Mouse (Mus musculus): ENCODE measurements at regions not wholly inside any gene's neighbourhood (a gene's known extent, or its start where the extent isn't known, plus 50 kb on each side); places are given as distances from the start of the nearest gene placed in this dataset.

DNA sequence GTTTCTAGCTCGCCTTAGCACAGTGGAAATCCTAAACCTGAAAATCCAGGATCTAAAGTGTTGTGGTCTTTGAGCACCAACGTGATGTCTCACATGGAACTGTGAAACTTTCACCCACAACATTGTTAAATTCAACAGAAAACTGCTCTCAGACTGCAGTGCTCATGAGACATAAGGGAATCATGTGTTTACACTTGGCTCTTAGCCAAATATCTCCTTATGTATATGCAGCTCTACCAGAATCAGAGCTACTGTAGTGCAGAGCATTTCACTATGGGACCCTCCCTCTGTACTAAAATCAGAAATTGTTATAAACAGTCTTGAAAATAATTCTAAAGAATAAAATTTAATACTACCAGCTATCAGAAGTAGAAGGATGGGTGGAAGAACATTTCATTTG, 778.8 kb upstream of the Fam84a start:
- no peaks in the 10 kb centered on the region for H3K9me3 ChIP-seq (replicated peaks)
- H3K27ac ChIP-seq (replicated peaks): no peak overlapping the region
- no peak overlapping the region for H3K4me3 ChIP-seq (replicated peaks)
- H3K9ac ChIP-seq (replicated peaks): no peak overlapping the region
- H3K36me3 ChIP-seq: no peaks in the 10 kb centered on the region
- ATAC-seq (ENCODE audit: low FRiP score): no peak
- 88% methylated on average over 2 of the region's 2 CpGs for WGBS
- no peaks in the 10 kb centered on the region for H3K27me3 ChIP-seq (replicated peaks)
- H3K4me2 ChIP-seq: no peak overlapping the region
- H3K4me1 ChIP-seq: no peaks in the 10 kb centered on the region

GRCm38 (mm10) chr12:14927580-14927979, 775.7 kb upstream of the Fam84a start:
- H3K27me3 ChIP-seq (replicated peaks): no peaks in the 10 kb centered on the region
- no peaks in the 10 kb centered on the region for H3K36me3 ChIP-seq
- no peak overlapping the region for H3K4me3 ChIP-seq (replicated peaks)
- no peak overlapping the region for H3K9ac ChIP-seq (replicated peaks)
- no peaks in the 10 kb centered on the region for H3K9me3 ChIP-seq (replicated peaks)
- no peaks in the 10 kb centered on the region for H3K4me1 ChIP-seq
- ATAC-seq (ENCODE audit: low FRiP score): no peak
- H3K4me2 ChIP-seq: no peak overlapping the region
- no peak overlapping the region for H3K27ac ChIP-seq (replicated peaks)
- 29% methylated on average over 1 of the region's 1 CpGs for WGBS

DNA sequence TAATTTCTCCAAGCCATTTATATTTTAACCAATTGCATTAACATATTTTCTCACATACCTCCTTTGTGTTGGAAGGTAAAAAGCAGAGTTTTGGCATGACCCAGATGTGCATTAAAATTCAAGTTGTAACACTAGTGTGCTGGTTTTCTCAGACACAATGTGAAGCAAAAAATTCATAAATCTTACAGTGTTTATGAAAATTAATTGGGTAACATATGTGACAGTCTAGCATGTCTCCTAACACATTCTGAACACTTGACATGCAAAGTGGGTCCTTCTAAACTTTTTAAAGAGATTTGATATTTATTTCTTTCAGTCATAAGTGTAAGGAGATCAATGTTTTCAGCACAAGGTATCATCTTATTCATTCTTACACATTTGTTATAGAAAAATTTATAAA, 771.9 kb upstream of the Fam84a start:
- Histone ChIP-seq H3K4me1 (no peaks in the 10 kb centered on the region), H3K27me3 (replicated peaks) (no peaks in the 10 kb centered on the region), H3K4me3 (replicated peaks) (no peak overlapping the region), H3K27ac (replicated peaks) (no peak overlapping the region), H3K9ac (replicated peaks) (no peak overlapping the region), H3K4me2 (no peak overlapping the region), H3K36me3 (no peaks in the 10 kb centered on the region), H3K9me3 (replicated peaks) (no peaks in the 10 kb centered on the region)
- ATAC-seq (ENCODE audit: low FRiP score): no peak

DNA sequence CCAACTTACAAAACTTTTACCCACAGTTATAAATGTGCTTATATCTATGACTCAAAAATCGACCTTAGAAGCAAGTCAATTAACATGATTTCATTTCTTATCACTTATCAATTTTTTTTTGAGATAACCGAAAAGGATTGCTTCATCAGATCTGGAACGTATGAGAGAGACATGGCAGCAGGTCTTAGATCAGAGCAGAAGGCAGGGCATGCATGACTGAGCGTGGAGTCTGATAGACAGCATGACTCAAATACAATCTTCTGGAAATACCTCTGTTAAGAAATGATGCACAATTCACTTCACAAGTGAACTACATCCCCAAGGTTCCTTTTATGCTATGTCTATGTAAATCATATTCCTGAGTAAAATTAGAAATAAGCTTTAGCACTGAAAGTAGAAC, 760.1 kb upstream of the Fam84a start:
- Histone ChIP-seq H3K4me1 (no peaks in the 10 kb centered on the region), H3K9ac (replicated peaks) (no peak overlapping the region), H3K36me3 (no peaks in the 10 kb centered on the region), H3K27me3 (replicated peaks) (no peaks in the 10 kb centered on the region), H3K4me3 (replicated peaks) (no peak overlapping the region), H3K4me2 (no peak overlapping the region), H3K9me3 (replicated peaks) (no peaks in the 10 kb centered on the region), H3K27ac (replicated peaks) (no peak overlapping the region)
- WGBS: 79% methylated on average over 4 of the region's 4 CpGs
- no peak for ATAC-seq (ENCODE audit: low FRiP score)

GRCm38 (mm10) chr12:14883136-14883535, 731.3 kb upstream of the Fam84a start:
- Histone ChIP-seq H3K4me1 (no peaks in the 10 kb centered on the region), H3K4me3 (replicated peaks) (no peak overlapping the region), H3K9ac (replicated peaks) (no peak overlapping the region), H3K27me3 (replicated peaks) (no peaks in the 10 kb centered on the region), H3K9me3 (replicated peaks) (no peaks in the 10 kb centered on the region), H3K27ac (replicated peaks) (no peak overlapping the region), H3K36me3 (no peaks in the 10 kb centered on the region), H3K4me2 (no peak overlapping the region)
- WGBS: 91% methylated on average over 4 of the region's 4 CpGs
- ATAC-seq (ENCODE audit: low FRiP score): no peak

- no peak for ATAC-seq (ENCODE audit: low FRiP score)
- Histone ChIP-seq H3K4me3 (replicated peaks) (no peak overlapping the region), H3K36me3 (no peaks in the 10 kb centered on the region), H3K4me1 (no peaks in the 10 kb centered on the region), H3K9ac (replicated peaks) (no peak overlapping the region), H3K4me2 (no peak overlapping the region), H3K27ac (replicated peaks) (no peak overlapping the region), H3K9me3 (replicated peaks) (no peaks in the 10 kb centered on the region), H3K27me3 (replicated peaks) (no peaks in the 10 kb centered on the region)
These were observed 728.6 kb upstream of the Fam84a start for GRCm38 (mm10) chr12:14880458-14880857.

- no peaks in the 10 kb centered on the region for H3K4me1 ChIP-seq
- H3K27me3 ChIP-seq (replicated peaks): no peaks in the 10 kb centered on the region
- ATAC-seq (ENCODE audit: low FRiP score): no peak
- H3K36me3 ChIP-seq: no peaks in the 10 kb centered on the region
- no peaks in the 10 kb centered on the region for H3K9me3 ChIP-seq (replicated peaks)
- 34% methylated on average over 3 of the region's 3 CpGs for WGBS
- no peak overlapping the region for H3K27ac ChIP-seq (replicated peaks)
- H3K9ac ChIP-seq (replicated peaks): no peak overlapping the region
- H3K4me2 ChIP-seq: no peak overlapping the region
- H3K4me3 ChIP-seq (replicated peaks): no peak overlapping the region
These were observed 723.4 kb upstream of the Fam84a start for GRCm38 (mm10) chr12:14875290-14875689.

GRCm38 (mm10) chr12:14871336-14871910, 719.6 kb upstream of the Fam84a start:
- no peak overlapping the region for H3K27ac ChIP-seq (replicated peaks)
- H3K9me3 ChIP-seq (replicated peaks): no peaks in the 10 kb centered on the region
- H3K36me3 ChIP-seq: no peaks in the 10 kb centered on the region
- H3K9ac ChIP-seq (replicated peaks): no peak overlapping the region
- H3K27me3 ChIP-seq (replicated peaks): no peaks in the 10 kb centered on the region
- H3K4me2 ChIP-seq: no peak overlapping the region
- ATAC-seq (ENCODE audit: low FRiP score): 0 out of 2 replicates have a peak, but pooled peaks have one; percentile 31
- no peaks in the 10 kb centered on the region for H3K4me1 ChIP-seq
- no peak overlapping the region for H3K4me3 ChIP-seq (replicated peaks)
- WGBS: 41% methylated on average over 3 of the region's 3 CpGs

- 61% methylated on average over 1 of the region's 1 CpGs for WGBS
- no peak for ATAC-seq (ENCODE audit: low FRiP score)
- no peak overlapping the region for H3K4me2 ChIP-seq
- no peak overlapping the region for H3K27ac ChIP-seq (replicated peaks)
- no peak overlapping the region for H3K9ac ChIP-seq (replicated peaks)
- H3K36me3 ChIP-seq: no peaks in the 10 kb centered on the region
- H3K4me1 ChIP-seq: no peaks in the 10 kb centered on the region
- H3K27me3 ChIP-seq (replicated peaks): no peaks in the 10 kb centered on the region
- H3K4me3 ChIP-seq (replicated peaks): no peak overlapping the region
- H3K9me3 ChIP-seq (replicated peaks): no peaks in the 10 kb centered on the region
These were observed 708.1 kb upstream of the Fam84a start for GRCm38 (mm10) chr12:14859809-14860570.

GRCm38 (mm10) chr12:14859057-14859456, 707.2 kb upstream of the Fam84a start:
- Histone ChIP-seq H3K27ac (replicated peaks) (no peak overlapping the region), H3K9me3 (replicated peaks) (no peaks in the 10 kb centered on the region), H3K9ac (replicated peaks) (no peak overlapping the region), H3K27me3 (replicated peaks) (no peaks in the 10 kb centered on the region), H3K4me3 (replicated peaks) (no peak overlapping the region), H3K36me3 (no peaks in the 10 kb centered on the region), H3K4me1 (no peaks in the 10 kb centered on the region), H3K4me2 (no peak overlapping the region)
- WGBS: 90% methylated on average over 2 of the region's 2 CpGs
- ATAC-seq (ENCODE audit: low FRiP score): no peak

DNA sequence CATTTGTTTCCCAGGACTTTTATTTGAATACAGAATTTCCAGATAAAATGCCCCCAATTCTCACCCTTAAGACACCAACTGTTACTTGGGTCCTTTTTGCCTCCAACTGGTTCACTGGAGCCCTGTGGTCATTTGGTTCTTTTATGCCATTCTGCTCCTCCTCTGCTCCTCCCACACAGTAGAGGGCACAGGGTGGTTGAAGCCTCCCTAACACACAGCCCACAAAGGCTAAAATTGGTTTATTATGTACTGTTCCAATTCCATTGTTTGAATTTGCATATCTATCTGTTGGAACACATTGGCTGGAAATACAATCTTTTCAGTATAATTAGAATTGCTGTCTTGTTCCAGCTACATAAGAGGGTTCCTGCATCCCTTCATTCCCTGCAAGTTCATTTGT, 683.7 kb upstream of the Fam84a start:
- no peak overlapping the region for H3K9ac ChIP-seq (replicated peaks)
- no peak overlapping the region for H3K27ac ChIP-seq (replicated peaks)
- no peaks in the 10 kb centered on the region for H3K27me3 ChIP-seq (replicated peaks)
- no peaks in the 10 kb centered on the region for H3K4me1 ChIP-seq
- H3K4me2 ChIP-seq: no peak overlapping the region
- H3K9me3 ChIP-seq (replicated peaks): no peaks in the 10 kb centered on the region
- no peaks in the 10 kb centered on the region for H3K36me3 ChIP-seq
- no peak overlapping the region for H3K4me3 ChIP-seq (replicated peaks)
- no peak for ATAC-seq (ENCODE audit: low FRiP score)
